Mouse (Mus musculus) liver, adult (tissue): ENCODE data around the gene Sp6.

Source experiments
- GATA4 ChIP-seq: IDR thresholded peaks from 2 replicates; pipeline ENCODE4 v1.6.1; 2014; ENCODE audit warnings: mild to moderate bottlenecking, low read length; ENCODE audit not compliant: insufficient replicate concordance

Gene Sp6

GRCm38 (mm10) chr11:96996773-96997379 lies 16.3 kb upstream of the Sp6 start:
- TF ChIP-seq GATA4: no peak

GRCm38 (mm10) chr11:96997380-96997956 lies 15.7 kb upstream of the Sp6 start:
- TF ChIP-seq GATA4: no peak

- TF ChIP-seq GATA4: no peak
Measured at GRCm38 (mm10) chr11:97003170-97003569, 10.0 kb upstream of the Sp6 start.

GRCm38 (mm10) chr11:97007093-97007794 lies 6.0 kb upstream of the Sp6 start:
- TF ChIP-seq GATA4: no peak

GRCm38 (mm10) chr11:97009198-97009790 lies 3.9 kb upstream of the Sp6 start:
- no peak for TF ChIP-seq GATA4

GRCm38 (mm10) chr11:97017696-97018582 lies 4.7 kb downstream of the Sp6 start:
- TF ChIP-seq GATA4: no peak

GRCm38 (mm10) chr11:97018583-97019344 lies 5.6 kb downstream of the Sp6 start:
- TF ChIP-seq GATA4: no peak

GRCm38 (mm10) chr11:97019345-97019708 lies 6.1 kb downstream of the Sp6 start:
- TF ChIP-seq GATA4: no peak

GRCm38 (mm10) chr11:97021121-97021765 lies 8.0 kb downstream of the Sp6 start:
- TF ChIP-seq GATA4: no peak

- TF ChIP-seq GATA4: no peak
Measured at GRCm38 (mm10) chr11:97021873-97022484, 8.8 kb downstream of the Sp6 start.

- TF ChIP-seq GATA4: peak; percentile 81
Measured at GRCm38 (mm10) chr11:97024977-97025376, 11.8 kb downstream of the Sp6 start.

- TF ChIP-seq GATA4: no peak
Measured at GRCm38 (mm10) chr11:97025721-97026344, 12.6 kb downstream of the Sp6 start.
